Mouse (Mus musculus) midbrain, postnatal 0 days (tissue): ENCODE data around the gene Adamts1. TPM values are rescaled to one million over a fixed set of nuclear protein-coding genes. Genes with fewer than 3 reads are reported as not detected.

Source experiments
- ATAC-seq: fragments of 200-750 bp; cut with Nextera tagmentation; 2 replicates; pipeline ENCODE4 v1.8.0; 2017; ENCODE audit warnings: moderate number of reproducible peaks, mild to moderate bottlenecking, moderate TSS enrichment, moderate library complexity; ENCODE audit not compliant: low FRiP score
- DNase-seq: peaks from one replicate; pipeline ENCODE4 v3.0.0-alpha.2; 2015; ENCODE audit warnings: low spot score
- H3K27ac ChIP-seq: fragments of 300-500 bp; sonication (generic); 2 replicates; pipeline ENCODE4 v1.5.1; 2014; ENCODE audit warnings: low read depth, mild to moderate bottlenecking, low read length, mixed read lengths
- H3K27me3 ChIP-seq: fragments of 300-500 bp; sonication (generic); 2 replicates; pipeline ENCODE4 v1.6.1; 2014; ENCODE audit warnings: low read length, control low read depth, mixed read lengths; ENCODE audit not compliant: insufficient read depth
- H3K36me3 ChIP-seq: fragments of 300-500 bp; sonication (generic); 2 replicates; pipeline ENCODE4 v1.6.1; 2014; ENCODE audit warnings: low read length, control low read depth, mixed read lengths; ENCODE audit not compliant: insufficient read depth
- H3K4me1 ChIP-seq: fragments of 300-500 bp; sonication (generic); 2 replicates; pipeline ENCODE4 v1.6.1; 2014; ENCODE audit warnings: mild to moderate bottlenecking, control low read depth, antibody characterized with exemption, low read length, mixed read lengths; ENCODE audit not compliant: insufficient read depth
- H3K4me2 ChIP-seq: fragments of 300-500 bp; sonication (generic); 2 replicates; pipeline ENCODE4 v1.6.1; 2014; ENCODE audit warnings: low read depth, mild to moderate bottlenecking, low read length, mixed read lengths; ENCODE audit not compliant: poor library complexity, severe bottlenecking
- H3K4me3 ChIP-seq: fragments of 300-500 bp; sonication (generic); 2 replicates; pipeline ENCODE4 v1.5.1; 2014; ENCODE audit warnings: low read depth, mild to moderate bottlenecking, low read length, moderate library complexity
- H3K9ac ChIP-seq: fragments of 300-500 bp; sonication (generic); replicated peaks from 2 replicates; pipeline ENCODE4 v1.6.1; 2014; ENCODE audit warnings: mild to moderate bottlenecking, low read length, moderate library complexity, mixed read lengths; ENCODE audit not compliant: poor library complexity, severe bottlenecking
- H3K9me3 ChIP-seq: fragments of 300-500 bp; sonication (generic); 2 replicates; pipeline ENCODE4 v1.6.1; 2016; ENCODE audit warnings: low read length, control low read depth
- CTCF ChIP-seq: IDR thresholded peaks from 2 replicates; pipeline ENCODE4 v1.5.1; 2016; ENCODE audit warnings: antibody characterized with exemption, mild to moderate bottlenecking
- WGBS: fragments of 180-500 bp; shearing (Covaris S2); extraction: QIAGEN DNeasy Blood & Tissue Kit; methylation state at CpG from one replicate; pipeline ENCODE4 v1.1.7; 2014; 5-methylcytosine and 5-hydroxymethylcytosine counted together
- polyA plus RNA-seq: library from polyadenylated mRNA; unstranded; fragments of >200 nt; fragmentation: Nextera tagmentation; extraction: Ambion mirVana; gene quantifications from 2 replicates; pipeline ENCODE4 v1.2.1, GENCODE M21; 2015
- total RNA-seq: library from RNA; depleted of rRNA; stranded (reverse); fragments of >200 nt; gene quantifications from 2 replicates; pipeline ENCODE4 v1.2.3, GENCODE M21; 2014; rRNA removed

Gene Adamts1
- total and polyA plus RNA-seq, 2 experiments from 2014 or later = 2.8 to 11.9 TPM

- H3K9me3 ChIP-seq = no peaks in the 10 kb centered on the region
- H3K27me3 ChIP-seq = no peaks in the 10 kb centered on the region
- ATAC-seq (no peak), DNase-seq (no peak)
- no peak overlapping the region for H3K4me2 ChIP-seq
- no peak overlapping the region for H3K27ac ChIP-seq
- H3K9ac ChIP-seq = no peak overlapping the region
- no peak for TF ChIP-seq CTCF
- no peaks in the 10 kb centered on the region for H3K4me1 ChIP-seq
- no peak overlapping the region for H3K4me3 ChIP-seq
- H3K36me3 ChIP-seq = no peaks in the 10 kb centered on the region
- WGBS = 66% methylated on average over 3 of the region's 3 CpGs
Measured at GRCm38 (mm10) chr16:85746386-85746785, 56.5 kb downstream of the Adamts1 start.

Other genes starting within 250 kb of the Adamts1 start
- 1.3 and 1.9 TPM in 2 replicates for gene Cyyr1, start 249.7 kb downstream of the Adamts1 start, total RNA-seq
- 1.3 and 1.6 TPM in 2 replicates for gene Cyyr1, start 249.7 kb downstream of the Adamts1 start, polyA plus RNA-seq
- 3.2 and 3.6 TPM in 2 replicates for gene Adamts5, start 98.7 kb upstream of the Adamts1 start, total RNA-seq
- gene Adamts5, start 98.7 kb upstream of the Adamts1 start, polyA plus RNA-seq = 2.0 and 2.1 TPM in 2 replicates